Mouse (Mus musculus): Measurements from ENCODE around the gene Atp5d. TPM values are rescaled to one million over a fixed set of nuclear protein-coding genes. Genes with fewer than 3 reads are reported as not detected.
A peak's percentile ranks its signal among the peaks of the same experiment; 100 is the strongest.

Atp5d gene
- polyA plus RNA-seq, 1 experiment, result 242 TPM

DNA sequence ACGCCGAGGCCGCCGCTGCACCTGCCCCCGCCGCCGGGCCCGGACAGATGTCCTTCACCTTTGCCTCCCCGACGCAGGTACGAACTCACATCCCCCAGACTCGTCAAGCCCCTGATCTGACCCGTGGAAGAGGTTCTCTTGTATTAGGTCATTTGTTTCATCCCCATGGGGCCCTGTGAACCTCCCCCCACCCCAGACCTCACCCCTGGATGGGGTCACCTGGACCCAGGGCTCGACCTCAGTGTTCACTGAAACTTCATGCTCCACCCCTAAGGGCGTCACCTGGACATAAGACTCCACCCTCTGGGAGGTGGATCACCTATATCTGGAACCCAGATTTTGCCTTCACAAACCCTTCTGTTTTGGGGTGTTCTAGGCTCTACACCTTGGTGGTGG lies 4.1 kb downstream of the Atp5d start:
- Histone ChIP-seq H3K36me3 (ENCODE audit: control insufficient read depth, insufficient read depth, low read length, poor library complexity, severe bottlenecking) (peaks cover 17% of the 10 kb centered on the region), H3K9ac (ENCODE audit: low read depth, poor library complexity, severe bottlenecking) (peak overlapping the region; percentile 88), H3K27me3 (ENCODE audit: control insufficient read depth, insufficient read depth, low read length, poor library complexity, severe bottlenecking) (no peaks in the 10 kb centered on the region), H3K9me3 (replicated peaks; ENCODE audit: control insufficient read depth, insufficient read depth, low read length, poor library complexity, severe bottlenecking) (no peaks in the 10 kb centered on the region), H3K4me1 (ENCODE audit: control insufficient read depth, insufficient read depth, low read length) (no peaks in the 10 kb centered on the region), H3K27ac (ENCODE audit: insufficient read depth, low read length) (0 out of 2 replicates have a peak overlapping the region, but pooled peaks have one; percentile 15), H3K4me3 (ENCODE audit: low read depth, low read length) (peak overlapping the region; percentile 91)
- 0 out of 2 replicates have a peak, but pooled peaks have one; percentile 3 for TF ChIP-seq EP300 (IDR thresholded peaks at IDR 0.05; ENCODE audit: insufficient read depth, low read depth, low read length)
- TF ChIP-seq CTCF (IDR thresholded peaks at IDR 0.05; ENCODE audit: low read depth, low read length), result no peak
- no peak for TF ChIP-seq POLR2A (IDR thresholded peaks at IDR 0.05; ENCODE audit: insufficient read depth, low read length)

DNA sequence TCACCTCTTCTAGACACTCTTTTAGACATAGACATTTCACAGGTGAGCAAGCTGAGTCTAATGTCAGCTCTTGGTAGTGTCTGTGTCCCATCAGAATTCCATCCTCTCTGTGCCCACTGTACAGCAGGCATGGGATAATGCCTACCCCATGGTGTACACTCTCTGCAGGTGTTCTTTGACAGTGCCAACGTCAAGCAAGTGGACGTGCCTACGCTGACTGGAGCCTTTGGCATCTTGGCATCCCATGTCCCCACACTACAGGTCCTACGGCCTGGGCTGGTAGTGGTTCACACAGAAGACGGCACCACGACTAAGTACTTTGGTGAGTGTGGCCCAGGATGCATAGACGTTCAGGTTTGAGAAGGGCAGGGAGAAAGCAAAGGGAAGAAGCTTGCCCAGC lies 5.2 kb downstream of the Atp5d start:
- no peaks in the 10 kb centered on the region for H3K27me3 ChIP-seq (ENCODE audit: control insufficient read depth, insufficient read depth, low read length, poor library complexity, severe bottlenecking)
- H3K27ac ChIP-seq (ENCODE audit: insufficient read depth, low read length), result no peak overlapping the region
- no peaks in the 10 kb centered on the region for H3K4me1 ChIP-seq (ENCODE audit: control insufficient read depth, insufficient read depth, low read length)
- no peaks in the 10 kb centered on the region for H3K9me3 ChIP-seq (replicated peaks; ENCODE audit: control insufficient read depth, insufficient read depth, low read length, poor library complexity, severe bottlenecking)
- no peak overlapping the region for H3K9ac ChIP-seq (ENCODE audit: low read depth, poor library complexity, severe bottlenecking)
- H3K4me3 ChIP-seq (ENCODE audit: low read depth, low read length), result no peak overlapping the region
- peaks cover 17% of the 10 kb centered on the region for H3K36me3 ChIP-seq (ENCODE audit: control insufficient read depth, insufficient read depth, low read length, poor library complexity, severe bottlenecking)
- TF ChIP-seq POLR2A (IDR thresholded peaks at IDR 0.05; ENCODE audit: insufficient read depth, low read length), result no peak

DNA sequence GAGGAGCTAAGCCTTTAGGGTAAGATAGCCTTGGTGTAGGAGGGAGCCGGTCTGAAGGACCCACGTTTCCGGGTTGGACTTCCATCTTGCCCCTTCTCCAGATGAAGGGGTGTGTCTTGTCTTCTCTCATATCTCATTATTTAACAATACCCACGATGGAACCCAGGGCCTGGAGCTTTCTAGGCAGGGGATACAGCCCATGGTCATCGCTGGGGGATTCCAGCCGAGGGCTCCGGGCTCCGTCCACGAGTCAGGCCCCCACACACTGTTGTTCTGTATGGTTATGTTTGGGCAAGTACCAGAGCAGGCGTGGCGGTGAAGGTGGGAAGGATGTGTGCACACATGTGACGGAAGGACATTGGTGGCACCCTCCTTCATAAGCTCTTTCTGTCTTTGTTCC lies 5.7 kb downstream of the Atp5d start:
- H3K27ac ChIP-seq (ENCODE audit: insufficient read depth, low read length), result no peak overlapping the region; the same call in 1 of the 2 replicates
- no peaks in the 10 kb centered on the region for H3K4me1 ChIP-seq (ENCODE audit: control insufficient read depth, insufficient read depth, low read length)
- peaks cover 17% of the 10 kb centered on the region for H3K36me3 ChIP-seq (ENCODE audit: control insufficient read depth, insufficient read depth, low read length, poor library complexity, severe bottlenecking)
- no peak overlapping the region for H3K4me3 ChIP-seq (ENCODE audit: low read depth, low read length)
- H3K27me3 ChIP-seq (ENCODE audit: control insufficient read depth, insufficient read depth, low read length, poor library complexity, severe bottlenecking), result no peaks in the 10 kb centered on the region
- no peak for TF ChIP-seq EP300 (IDR thresholded peaks at IDR 0.05; ENCODE audit: insufficient read depth, low read depth, low read length)
- TF ChIP-seq CTCF (IDR thresholded peaks at IDR 0.05; ENCODE audit: low read depth, low read length), result no peak
- TF ChIP-seq POLR2A (IDR thresholded peaks at IDR 0.05; ENCODE audit: insufficient read depth, low read length), result no peak
- H3K9me3 ChIP-seq (replicated peaks; ENCODE audit: control insufficient read depth, insufficient read depth, low read length, poor library complexity, severe bottlenecking), result no peaks in the 10 kb centered on the region
- H3K9ac ChIP-seq (ENCODE audit: low read depth, poor library complexity, severe bottlenecking), result no peak overlapping the region

DNA sequence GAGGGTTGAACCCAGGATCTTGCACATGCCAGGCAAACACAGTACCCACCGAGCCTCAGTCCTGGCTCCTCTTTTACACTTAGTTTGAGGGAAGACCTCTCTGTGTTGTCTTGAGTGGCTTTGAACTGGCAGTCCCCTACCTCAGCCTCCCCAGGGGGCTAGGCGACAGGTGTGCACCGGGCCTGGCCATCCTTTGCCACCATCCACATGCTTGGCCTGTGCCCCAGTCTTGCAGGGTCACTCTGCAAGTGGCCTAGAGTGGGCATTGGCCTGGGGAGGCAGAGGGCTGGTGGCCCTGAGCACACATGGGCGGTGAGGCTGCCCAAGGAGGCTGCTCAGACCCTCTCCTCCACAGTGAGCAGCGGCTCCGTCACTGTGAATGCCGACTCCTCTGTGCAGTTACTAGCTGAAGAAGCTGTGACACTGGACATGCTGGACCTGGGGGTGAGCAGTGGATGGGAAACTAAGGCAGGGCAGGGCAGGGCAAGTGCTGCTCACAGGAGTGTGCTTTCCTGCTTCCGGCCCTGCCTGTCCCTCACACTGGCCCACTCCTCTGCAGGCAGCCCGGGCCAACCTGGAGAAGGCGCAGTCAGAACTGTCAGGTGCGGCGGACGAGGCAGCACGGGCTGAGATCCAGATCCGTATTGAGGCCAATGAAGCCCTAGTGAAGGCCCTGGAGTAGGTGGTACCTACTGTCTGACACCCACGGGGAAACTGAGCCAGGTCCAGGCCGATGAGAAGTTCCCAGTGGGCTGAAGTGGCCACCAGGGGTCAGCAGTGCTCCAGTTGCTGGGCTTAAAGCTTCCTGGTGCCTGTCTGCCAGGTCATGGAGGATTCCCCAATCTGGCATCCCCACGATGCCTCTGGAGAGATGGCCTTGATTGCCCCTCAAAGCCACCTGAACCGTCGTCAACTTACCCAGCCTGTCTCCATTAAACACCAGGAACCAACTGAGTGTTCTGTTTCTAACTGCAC lies 6.7 kb downstream of the Atp5d start:
- Histone ChIP-seq H3K9ac (ENCODE audit: low read depth, poor library complexity, severe bottlenecking) (no peak overlapping the region), H3K4me1 (ENCODE audit: control insufficient read depth, insufficient read depth, low read length) (no peaks in the 10 kb centered on the region), H3K4me3 (ENCODE audit: low read depth, low read length) (no peak overlapping the region), H3K36me3 (ENCODE audit: control insufficient read depth, insufficient read depth, low read length, poor library complexity, severe bottlenecking) (peaks cover 17% of the 10 kb centered on the region), H3K9me3 (replicated peaks; ENCODE audit: control insufficient read depth, insufficient read depth, low read length, poor library complexity, severe bottlenecking) (no peaks in the 10 kb centered on the region), H3K27ac (ENCODE audit: insufficient read depth, low read length) (no peak overlapping the region), H3K27me3 (ENCODE audit: control insufficient read depth, insufficient read depth, low read length, poor library complexity, severe bottlenecking) (no peaks in the 10 kb centered on the region)
- TF ChIP-seq POLR2A (IDR thresholded peaks at IDR 0.05; ENCODE audit: insufficient read depth, low read length) (no peak), CTCF (IDR thresholded peaks at IDR 0.05; ENCODE audit: low read depth, low read length) (peak; percentile 81), EP300 (IDR thresholded peaks at IDR 0.05; ENCODE audit: insufficient read depth, low read depth, low read length) (0 out of 2 replicates have a peak, but pooled peaks have one; percentile 8)

DNA sequence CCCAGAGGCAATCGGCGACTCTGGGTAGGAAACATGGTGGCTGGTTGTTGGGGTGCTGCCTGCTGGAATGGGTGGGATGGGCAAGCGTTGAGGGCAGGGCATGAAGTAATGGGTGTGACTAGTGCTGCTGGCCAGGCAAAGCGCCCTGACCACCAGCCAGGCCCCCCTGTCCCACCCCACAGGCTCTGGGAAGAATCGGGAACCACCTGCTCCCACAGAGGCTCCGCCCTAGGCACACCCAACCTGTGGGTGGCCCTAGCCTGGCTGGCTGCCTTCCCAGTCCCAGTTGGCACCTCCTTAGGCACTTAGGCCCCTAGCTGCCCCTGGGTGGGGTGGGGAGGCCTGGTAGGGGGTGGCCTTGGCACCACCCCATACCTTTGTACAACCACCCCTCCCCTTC lies 7.5 kb downstream of the Atp5d start:
- Histone ChIP-seq H3K27me3 (ENCODE audit: control insufficient read depth, insufficient read depth, low read length, poor library complexity, severe bottlenecking) (no peaks in the 10 kb centered on the region), H3K36me3 (ENCODE audit: control insufficient read depth, insufficient read depth, low read length, poor library complexity, severe bottlenecking) (peaks cover 17% of the 10 kb centered on the region), H3K4me1 (ENCODE audit: control insufficient read depth, insufficient read depth, low read length) (no peaks in the 10 kb centered on the region), H3K9me3 (replicated peaks; ENCODE audit: control insufficient read depth, insufficient read depth, low read length, poor library complexity, severe bottlenecking) (no peaks in the 10 kb centered on the region), H3K27ac (ENCODE audit: insufficient read depth, low read length) (no peak overlapping the region), H3K4me3 (ENCODE audit: low read depth, low read length) (no peak overlapping the region), H3K9ac (ENCODE audit: low read depth, poor library complexity, severe bottlenecking) (no peak overlapping the region)
- TF ChIP-seq EP300 (IDR thresholded peaks at IDR 0.05; ENCODE audit: insufficient read depth, low read depth, low read length) (no peak), POLR2A (IDR thresholded peaks at IDR 0.05; ENCODE audit: insufficient read depth, low read length) (no peak), CTCF (IDR thresholded peaks at IDR 0.05; ENCODE audit: low read depth, low read length) (no peak)

DNA sequence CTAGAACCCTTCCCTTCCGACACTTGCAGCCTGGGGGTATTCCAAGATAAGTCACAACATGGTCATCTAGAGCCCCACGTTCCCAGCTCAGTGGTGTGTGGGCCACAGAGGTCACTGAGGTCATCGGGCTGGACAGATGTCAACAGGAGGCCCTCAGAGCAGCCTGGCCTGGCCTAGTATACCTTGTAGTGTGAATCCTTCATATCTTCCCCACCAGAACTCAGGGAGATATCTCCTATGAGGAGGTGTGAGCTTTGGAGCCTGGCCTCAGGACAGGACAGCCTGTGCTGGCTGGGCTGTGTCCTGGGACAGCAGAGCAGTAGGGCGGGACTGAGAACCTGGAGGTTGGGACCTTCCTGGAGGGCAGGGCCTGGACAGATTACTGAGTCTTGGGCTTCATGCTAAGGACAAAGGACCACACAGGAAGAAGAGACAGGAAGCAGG lies 8.2 kb downstream of the Atp5d start:
- no peaks in the 10 kb centered on the region for H3K27me3 ChIP-seq (ENCODE audit: control insufficient read depth, insufficient read depth, low read length, poor library complexity, severe bottlenecking)
- peaks cover 17% of the 10 kb centered on the region for H3K36me3 ChIP-seq (ENCODE audit: control insufficient read depth, insufficient read depth, low read length, poor library complexity, severe bottlenecking)
- H3K9ac ChIP-seq (ENCODE audit: low read depth, poor library complexity, severe bottlenecking), result no peak overlapping the region
- H3K9me3 ChIP-seq (replicated peaks; ENCODE audit: control insufficient read depth, insufficient read depth, low read length, poor library complexity, severe bottlenecking), result no peaks in the 10 kb centered on the region
- no peak for TF ChIP-seq CTCF (IDR thresholded peaks at IDR 0.05; ENCODE audit: low read depth, low read length)
- TF ChIP-seq POLR2A (IDR thresholded peaks at IDR 0.05; ENCODE audit: insufficient read depth, low read length), result no peak
- TF ChIP-seq EP300 (IDR thresholded peaks at IDR 0.05; ENCODE audit: insufficient read depth, low read depth, low read length), result no peak
- H3K27ac ChIP-seq (ENCODE audit: insufficient read depth, low read length), result peak overlapping the region; percentile 25
- no peaks in the 10 kb centered on the region for H3K4me1 ChIP-seq (ENCODE audit: control insufficient read depth, insufficient read depth, low read length)
- H3K4me3 ChIP-seq (ENCODE audit: low read depth, low read length), result no peak overlapping the region
